Mouse (Mus musculus) heart, adult 8-10 months (tissue): ENCODE measurements around the gene Zer1. TPM values are rescaled to one million over a fixed set of nuclear protein-coding genes. Genes with fewer than 3 reads are reported as not detected.

Experiments used
- DNase-seq: peaks from one replicate; pipeline ENCODE4 v3.0.0; 2022; ENCODE audit warnings: low spot score
- total RNA-seq, 4 experiments: library from RNA; stranded (reverse); gene quantifications; 2 replicates each; pipeline ENCODE4 v1.2.4; 2022

Gene Zer1
- total RNA-seq, 4 experiments from 2014 or later = 24.9 to 27.6 (median 25.8) TPM

DNA sequence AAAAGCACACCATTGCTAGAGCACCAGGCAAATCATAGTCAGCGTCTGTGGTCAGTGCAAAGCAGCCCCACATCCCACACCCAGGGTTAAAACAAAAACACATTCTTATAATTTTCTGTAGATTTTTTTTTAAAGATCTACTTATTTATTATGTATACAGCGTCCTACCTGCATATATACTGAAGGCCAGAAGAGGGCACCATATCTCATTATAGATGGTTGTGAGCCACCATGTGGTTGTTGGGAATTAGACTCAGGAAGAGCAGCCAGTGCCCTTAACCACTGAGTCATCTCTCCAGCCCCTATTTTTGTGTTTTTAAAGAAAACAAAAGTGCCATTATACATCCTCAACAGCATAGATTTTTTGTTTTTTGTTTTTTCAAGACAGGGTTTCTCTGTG lies 4.4 kb upstream of the Zer1 start:
- peak; percentile 38 for DNase-seq

GRCm38 (mm10) chr2:30123729-30124471 lies 485 bp downstream of the Zer1 start:
- no peak for DNase-seq

- no peak for DNase-seq
Observed at GRCm38 (mm10) chr2:30122766-30123165, 1.6 kb downstream of the Zer1 start.

DNA sequence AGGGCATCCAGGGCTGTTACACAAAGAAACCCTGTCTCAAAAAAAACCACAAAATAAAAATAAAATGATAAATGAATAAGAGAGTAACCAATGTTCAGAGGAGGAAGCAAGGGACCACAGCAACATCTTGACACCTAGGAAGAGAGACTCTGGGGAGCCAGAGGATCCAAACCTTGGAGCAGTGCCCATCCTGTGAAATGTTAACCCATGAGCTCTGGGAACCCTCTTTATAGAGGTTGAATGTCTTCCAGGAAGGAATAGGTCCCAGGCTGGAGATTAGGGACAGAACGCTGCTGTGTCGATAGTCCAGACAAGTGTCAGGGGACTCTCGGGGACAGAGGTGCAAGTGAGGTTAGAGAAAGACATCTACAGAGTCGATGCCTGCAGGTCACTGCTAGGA lies 4.1 kb downstream of the Zer1 start:
- DNase-seq = no peak

- no peak for DNase-seq
Observed at GRCm38 (mm10) chr2:30119641-30120051, 4.7 kb downstream of the Zer1 start.

- no peak for DNase-seq
Observed at GRCm38 (mm10) chr2:30112564-30112963, 11.8 kb downstream of the Zer1 start.

DNA sequence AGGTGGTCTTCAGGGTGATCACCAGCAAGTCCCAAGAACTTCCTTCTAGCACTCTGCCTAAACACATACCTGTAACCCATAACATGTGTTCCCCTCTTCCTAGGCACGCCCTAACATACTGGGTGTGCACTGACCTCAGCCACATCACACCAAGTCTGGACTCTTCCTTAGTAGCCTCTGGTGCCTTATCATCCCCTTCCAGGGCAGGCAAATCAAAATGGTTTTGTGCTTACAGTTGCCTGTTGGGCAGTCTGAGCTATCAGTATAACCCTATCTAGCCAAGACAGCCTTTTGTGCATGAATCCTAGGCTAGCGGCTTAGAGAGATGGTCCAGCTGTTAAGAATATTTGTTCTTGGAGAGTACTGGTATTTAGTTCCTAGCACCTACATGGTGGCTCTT lies 12.9 kb downstream of the Zer1 start:
- DNase-seq = no peak

DNA sequence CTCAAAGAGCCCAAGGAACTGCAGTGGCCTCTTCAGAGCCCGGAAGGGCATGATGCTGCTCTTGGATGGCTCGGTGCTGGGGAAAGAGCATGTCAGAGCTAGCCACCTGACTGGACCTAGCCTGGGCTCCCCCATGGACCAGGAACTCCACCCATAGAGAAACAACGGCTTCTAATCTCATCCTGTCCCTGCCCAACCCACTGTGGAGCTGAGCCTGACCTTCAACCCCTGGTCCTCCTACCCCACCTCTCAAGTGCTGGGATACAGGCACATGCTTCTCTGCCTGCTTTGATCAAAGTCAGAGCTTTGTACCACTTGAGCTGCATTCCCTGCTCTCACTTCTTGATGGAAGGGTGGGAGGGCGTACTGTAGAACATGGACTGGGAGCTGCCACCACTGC lies 16.1 kb downstream of the Zer1 start:
- DNase-seq = no peak

- DNase-seq = no peak
Observed at GRCm38 (mm10) chr2:30107646-30108045, 16.7 kb downstream of the Zer1 start.

GRCm38 (mm10) chr2:30106364-30106763 lies 18.0 kb downstream of the Zer1 start:
- DNase-seq = peak; percentile 34

DNA sequence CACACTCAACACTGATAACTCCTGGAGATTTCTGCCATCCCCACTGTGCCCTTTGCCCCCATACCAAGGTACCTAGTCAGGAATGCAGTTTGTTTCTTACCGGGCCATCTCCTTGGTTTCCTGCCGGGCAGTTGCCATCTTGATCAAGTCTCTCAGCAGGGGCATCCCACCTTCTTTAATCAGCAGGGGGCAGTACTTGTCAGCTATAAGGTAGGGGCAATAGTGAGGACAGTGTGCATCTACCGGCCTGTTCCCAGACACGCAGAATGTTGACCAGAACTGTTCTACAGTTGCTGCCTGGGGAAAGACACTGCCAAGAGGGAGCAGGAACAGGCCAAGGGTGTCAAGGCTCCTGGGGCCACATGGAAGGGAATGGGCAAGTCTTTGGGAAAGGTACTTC lies 24.2 kb downstream of the Zer1 start:
- DNase-seq = no peak

DNA sequence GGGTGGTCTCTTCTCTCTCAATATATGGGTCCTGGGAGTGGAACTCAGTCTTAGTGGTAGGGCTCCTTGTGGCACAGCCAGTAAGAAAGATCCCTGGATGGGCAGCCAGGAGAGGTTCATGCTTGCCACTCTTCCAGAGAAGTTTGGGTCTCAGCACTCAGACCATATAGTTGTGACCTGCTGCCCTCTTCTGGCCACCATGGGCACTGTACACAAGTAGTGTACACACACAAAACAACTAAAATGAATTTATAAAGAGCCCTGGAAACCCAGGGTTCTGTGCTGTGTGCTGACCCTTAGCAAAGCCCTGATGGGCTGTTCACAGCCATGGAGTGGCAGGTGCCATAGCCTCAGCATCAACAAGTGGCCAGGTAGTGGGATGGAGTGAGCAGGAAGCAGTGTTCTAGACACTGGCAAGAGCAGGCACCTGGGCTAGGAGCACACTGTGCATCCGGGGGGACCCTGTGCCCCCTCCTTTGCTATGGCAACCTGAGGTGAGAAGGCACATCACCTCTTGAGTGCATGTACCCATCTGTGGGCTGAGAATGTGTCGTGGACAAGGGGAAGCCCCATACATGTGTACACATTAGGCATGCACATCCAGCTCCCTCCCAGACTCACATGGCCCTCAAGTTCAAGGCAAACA lies 28.4 kb downstream of the Zer1 start:
- peak; percentile 38 for DNase-seq

- no peak for DNase-seq
Observed at GRCm38 (mm10) chr2:30094208-30094588, 30.2 kb downstream of the Zer1 start.

- peak; percentile 89 for DNase-seq
Observed at GRCm38 (mm10) chr2:30093471-30094207, 30.7 kb downstream of the Zer1 start, which contains the start of gene Zdhhc12. TSS of gene Zdhhc12 (minus strand) at chr2:30093648.

DNA sequence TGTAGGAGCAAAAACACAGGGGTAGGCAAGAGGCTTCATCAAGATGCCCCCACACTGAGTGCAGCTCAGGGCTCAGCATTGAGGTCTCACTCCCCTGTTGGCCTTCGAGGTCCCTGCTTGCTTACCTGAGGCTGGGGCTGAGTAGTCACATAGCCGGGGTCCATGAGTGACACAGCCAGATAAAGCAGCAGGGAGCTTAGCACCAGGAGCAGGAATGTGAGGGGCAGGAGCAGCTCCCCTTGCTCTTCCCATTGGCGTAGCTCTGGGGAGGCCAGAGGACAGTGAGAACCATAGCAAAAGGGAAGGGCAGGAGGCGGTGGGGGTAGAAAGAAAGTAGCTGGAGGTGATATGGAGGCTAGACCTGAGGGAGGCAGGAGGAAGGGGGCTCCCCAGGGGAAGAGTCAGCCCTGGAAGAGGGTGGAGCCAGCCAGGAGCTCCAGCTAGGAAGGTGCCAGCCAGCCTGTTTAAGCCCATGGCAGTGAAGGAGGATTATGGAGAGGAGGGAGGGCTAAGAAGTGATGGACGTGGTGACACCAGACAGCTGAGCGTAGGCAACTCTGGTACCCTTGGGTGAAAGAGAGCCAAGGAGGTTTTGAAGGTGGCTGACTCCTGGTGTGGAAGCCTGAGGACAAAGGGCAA lies 32.0 kb downstream of the Zer1 start:
- no peak for DNase-seq

DNA sequence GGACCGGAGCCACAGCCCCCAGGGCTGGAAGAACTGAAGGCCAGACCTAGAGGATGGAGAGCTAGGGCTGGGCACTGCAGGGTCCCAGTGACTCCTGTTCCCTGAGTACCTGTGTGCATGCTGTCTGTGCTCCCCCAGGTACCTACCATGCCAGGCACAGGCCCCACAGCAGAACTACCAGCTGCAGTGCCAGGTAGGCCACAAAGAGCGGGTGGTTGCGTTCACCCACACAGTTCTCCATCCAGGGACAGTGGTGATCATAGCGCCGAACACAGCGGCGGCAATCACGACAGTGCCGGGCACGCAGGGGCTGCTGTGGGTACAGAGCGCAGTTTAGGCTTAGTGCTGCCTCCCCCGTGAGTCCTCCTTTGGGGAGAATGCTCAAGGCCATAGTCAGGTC lies 32.9 kb downstream of the Zer1 start:
- DNase-seq = no peak

GRCm38 (mm10) chr2:30087310-30087709 lies 37.1 kb downstream of the Zer1 start:
- DNase-seq = no peak

DNA sequence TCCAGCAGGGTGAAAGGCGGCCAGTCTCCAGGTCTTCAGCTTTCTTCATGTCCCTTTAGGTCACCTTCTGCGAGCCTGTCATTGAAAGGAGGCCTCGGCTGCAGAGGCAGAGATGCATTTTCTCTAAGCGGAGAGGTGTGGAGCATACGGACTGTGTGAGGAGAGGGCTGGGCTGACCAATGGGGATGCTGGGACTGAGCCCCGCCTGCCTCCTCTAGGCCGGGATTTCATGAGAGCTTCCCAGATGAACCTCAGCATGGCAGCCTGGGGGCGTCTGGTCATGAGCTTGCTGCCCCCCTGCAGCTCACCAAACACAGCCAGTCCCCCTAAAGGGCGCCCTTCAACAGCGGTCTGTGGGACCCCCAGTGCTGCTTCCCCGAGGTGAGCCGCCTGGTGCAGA lies 39.8 kb downstream of the Zer1 start:
- DNase-seq = no peak

GRCm38 (mm10) chr2:30084113-30084512 lies 40.3 kb downstream of the Zer1 start:
- no peak for DNase-seq

DNA sequence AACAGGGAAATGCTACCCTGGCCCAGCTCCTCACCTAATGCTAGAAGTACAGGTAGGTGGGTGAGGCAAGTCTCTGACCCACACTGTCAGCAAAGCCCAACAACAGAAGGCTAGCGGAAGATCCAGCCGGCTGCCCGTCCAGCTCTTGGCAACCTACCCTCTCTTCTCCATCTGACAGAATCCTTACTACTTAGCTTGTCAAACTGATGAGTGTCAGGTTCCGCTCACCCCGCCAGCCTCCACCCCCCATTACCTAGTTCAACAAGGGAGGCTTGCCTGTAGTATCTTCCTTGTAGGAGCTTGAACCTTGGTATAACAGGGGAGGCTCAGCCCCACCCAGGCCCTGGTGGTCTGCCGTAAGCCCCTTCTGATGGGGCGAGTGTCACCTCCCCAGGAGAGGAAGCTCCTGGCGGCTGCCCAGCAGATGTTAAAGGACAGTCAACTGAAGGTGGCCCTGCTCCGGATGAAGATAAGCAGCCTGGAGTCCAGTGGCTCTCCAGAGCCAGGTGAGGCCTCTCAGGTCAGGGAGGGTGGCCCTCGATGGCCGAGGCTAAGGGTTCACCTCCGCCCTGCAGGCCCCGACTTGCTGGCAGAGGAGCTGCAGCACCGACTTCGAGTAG lies 44.1 kb downstream of the Zer1 start:
- no peak for DNase-seq

DNA sequence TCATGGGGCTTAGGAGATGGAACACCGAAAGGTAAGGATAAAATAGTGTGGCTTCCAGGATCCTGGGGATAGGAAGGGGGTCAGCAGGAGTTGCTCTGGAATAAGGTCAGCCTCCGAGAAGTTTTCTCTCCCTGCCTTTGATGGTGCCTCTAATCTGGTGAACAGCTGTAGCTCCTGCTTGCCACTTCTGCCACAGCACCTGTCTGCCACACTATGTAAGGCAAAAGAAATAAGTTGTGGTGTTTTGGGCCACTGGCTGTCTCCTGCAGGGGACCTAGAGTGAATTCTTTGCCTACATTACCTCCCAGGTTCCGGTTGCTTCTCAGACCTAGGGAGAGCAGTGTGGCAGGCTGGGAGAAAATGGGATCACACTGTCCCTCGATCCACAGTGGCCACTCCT lies 45.6 kb downstream of the Zer1 start:
- no peak for DNase-seq

GRCm38 (mm10) chr2:30078349-30078712 lies 46.1 kb downstream of the Zer1 start:
- peak; percentile 71 for DNase-seq
